Mouse (Mus musculus) limb, embryonic 11.5 days (tissue): ENCODE measurements around the gene Dnmt3l. TPM values are rescaled to one million over a fixed set of nuclear protein-coding genes. Genes with fewer than 3 reads are reported as not detected.
A peak's percentile ranks its signal among the peaks of the same experiment; 100 is the strongest.

Source experiments
- ATAC-seq: fragments of 200-750 bp; cut with Nextera tagmentation; 2 replicates; pipeline ENCODE4 v1.8.0; 2017; ENCODE audit warnings: low read depth; ENCODE audit not compliant: insufficient number of reproducible peaks, low FRiP score, low TSS enrichment
- DNase-seq: peaks from one replicate; pipeline ENCODE4 v3.0.0-alpha.2; 2015; ENCODE audit warnings: low spot score
- H3K27ac ChIP-seq: fragments of 300-500 bp; sonication (generic); replicated peaks from 2 replicates; pipeline ENCODE4 v1.5.1; 2014; ENCODE audit warnings: low read depth, mild to moderate bottlenecking, low read length
- H3K27me3 ChIP-seq: fragments of 300-500 bp; sonication (generic); 2 replicates; pipeline ENCODE4 v1.6.1; 2014; ENCODE audit warnings: mild to moderate bottlenecking, low read length, mixed read lengths; ENCODE audit not compliant: control insufficient read depth, insufficient read depth
- H3K36me3 ChIP-seq: fragments of 300-500 bp; sonication (generic); 2 replicates; pipeline ENCODE4 v1.6.1; 2014; ENCODE audit warnings: mild to moderate bottlenecking, low read length, moderate library complexity, mixed read lengths; ENCODE audit not compliant: control insufficient read depth, insufficient read depth
- H3K4me1 ChIP-seq: fragments of 300-500 bp; sonication (generic); 2 replicates; pipeline ENCODE4 v1.6.1; 2014; ENCODE audit warnings: low read length, mixed read lengths; ENCODE audit not compliant: control insufficient read depth, insufficient read depth
- H3K4me2 ChIP-seq: fragments of 300-500 bp; sonication (generic); 2 replicates; pipeline ENCODE4 v1.6.1; 2014; ENCODE audit warnings: low read depth, mild to moderate bottlenecking, moderate library complexity; ENCODE audit not compliant: severe bottlenecking
- H3K4me3 ChIP-seq: fragments of 300-500 bp; sonication (generic); 2 replicates; pipeline ENCODE4 v1.5.1; 2014; ENCODE audit warnings: low read depth, low read length
- H3K9ac ChIP-seq: fragments of 300-500 bp; sonication (generic); 2 replicates; pipeline ENCODE4 v1.6.1; 2014; ENCODE audit warnings: mild to moderate bottlenecking, low read length
- H3K9me3 ChIP-seq: fragments of 300-500 bp; sonication (generic); 2 replicates; pipeline ENCODE4 v1.6.1; 2016; ENCODE audit warnings: low read length; ENCODE audit not compliant: control insufficient read depth
- WGBS: fragments of 180-500 bp; shearing (Covaris S2); extraction: QIAGEN DNeasy Blood & Tissue Kit; methylation state at CpG from one replicate; pipeline ENCODE4 v1.1.7; 2014; 5-methylcytosine and 5-hydroxymethylcytosine counted together
- polyA plus RNA-seq: library from polyadenylated mRNA; unstranded; fragments of >200 nt; fragmentation: Nextera tagmentation; extraction: Ambion mirVana; gene quantifications from 2 replicates; pipeline ENCODE4 v1.2.1, GENCODE M21; 2014

Gene Dnmt3l
- 0.11 TPM in 1 of 2 replicates, not detected in the other for polyA plus RNA-seq

DNA sequence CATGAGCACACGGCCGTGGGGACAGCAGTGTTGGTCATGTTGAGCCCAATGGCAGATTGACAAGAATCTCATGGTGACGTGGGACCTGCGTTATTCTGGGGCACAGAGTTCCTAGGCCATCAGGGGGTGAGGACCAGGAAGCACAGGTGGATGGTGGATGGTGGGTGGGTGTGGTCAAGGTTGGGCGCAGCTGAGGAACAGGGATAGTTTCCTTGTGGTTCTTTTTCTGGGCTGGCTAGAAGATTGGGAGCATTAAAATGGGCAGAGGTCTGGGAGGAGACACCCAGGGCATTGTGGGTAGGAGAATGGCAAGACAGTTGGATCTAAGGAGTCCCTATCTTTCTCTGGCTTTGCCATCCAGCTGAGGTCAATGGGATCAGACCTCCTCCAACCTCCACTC lies at the start of gene Dnmt3l:
Gene Dnmt3l, plus strand, starts transcription at position 301 of the 400 bp plus-strand sequence.
- no peaks in the 10 kb centered on the region for H3K36me3 ChIP-seq
- 95% methylated on average over 5 of the region's 5 CpGs for WGBS
- 0 out of 2 replicates have a peak, but pooled peaks cover 2% of the 10 kb centered on the region for H3K4me1 ChIP-seq
- H3K4me2 ChIP-seq = no peak within 1 kb of the TSS
- H3K27me3 ChIP-seq = no peaks in the 10 kb centered on the region
- H3K27ac ChIP-seq = no peak within 1 kb of the TSS
- no peak within 1 kb of the TSS for H3K9ac ChIP-seq
- no peak for DNase-seq
- H3K9me3 ChIP-seq = no peaks in the 10 kb centered on the region
- no peak within 1 kb of the TSS for H3K4me3 ChIP-seq
- ATAC-seq = no peak

DNA sequence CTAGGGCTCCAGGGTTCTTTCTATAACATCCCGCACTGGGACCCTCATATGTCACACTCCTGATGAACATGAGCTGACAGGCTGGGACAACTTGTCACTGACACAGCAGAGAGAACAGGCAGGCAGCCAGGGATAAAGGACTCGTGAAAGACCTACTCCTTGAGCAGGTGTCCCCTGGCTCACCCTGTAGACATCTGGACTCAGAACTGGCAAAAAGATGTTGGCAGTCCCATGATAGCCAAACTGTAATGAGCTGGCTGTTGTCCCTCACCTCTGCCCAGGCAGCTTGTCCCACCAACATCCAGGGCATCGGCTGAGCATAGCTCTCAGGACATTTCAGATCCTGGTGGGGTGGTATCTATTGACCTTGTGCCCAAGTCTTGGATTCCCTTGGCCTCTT lies 46.1 kb upstream of the Dnmt3l start:
- no peak overlapping the region for H3K4me2 ChIP-seq
- no peak overlapping the region for H3K27ac ChIP-seq
- H3K27me3 ChIP-seq = no peaks in the 10 kb centered on the region
- 93% methylated on average over 3 of the region's 3 CpGs for WGBS
- no peak overlapping the region for H3K4me3 ChIP-seq
- no peak for DNase-seq
- no peaks in the 10 kb centered on the region for H3K9me3 ChIP-seq
- peaks cover 53% of the 10 kb centered on the region for H3K36me3 ChIP-seq
- no peak overlapping the region for H3K9ac ChIP-seq
- no peak for ATAC-seq
- no peaks in the 10 kb centered on the region for H3K4me1 ChIP-seq

DNA sequence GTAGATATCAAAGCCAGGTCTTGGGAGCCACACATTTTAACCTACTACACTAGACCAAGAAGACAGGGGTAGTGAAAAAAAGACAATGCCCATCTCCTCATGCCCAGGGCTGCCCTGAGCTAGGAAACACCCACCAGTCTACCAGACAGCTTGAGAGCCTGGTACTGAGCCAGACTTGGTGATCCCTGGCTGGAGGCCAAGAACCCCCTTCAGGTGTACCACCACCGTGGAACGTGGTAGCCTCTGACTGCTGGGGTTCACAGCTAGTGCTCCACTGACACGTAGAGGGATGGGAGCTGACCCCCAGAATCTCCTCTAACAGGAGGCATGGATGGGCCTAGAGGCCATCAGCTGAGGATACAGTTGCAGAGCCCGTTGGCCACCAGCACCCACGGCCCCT lies 41.5 kb upstream of the Dnmt3l start:
- Histone ChIP-seq H3K4me2 (no peak overlapping the region), H3K36me3 (peaks cover 44% of the 10 kb centered on the region), H3K27me3 (no peaks in the 10 kb centered on the region), H3K9ac (no peak overlapping the region), H3K9me3 (no peaks in the 10 kb centered on the region), H3K4me3 (no peak overlapping the region), H3K4me1 (no peaks in the 10 kb centered on the region), H3K27ac (no peak overlapping the region)
- ATAC-seq (no peak), DNase-seq (no peak)
- WGBS = 96% methylated on average over 5 of the region's 5 CpGs

DNA sequence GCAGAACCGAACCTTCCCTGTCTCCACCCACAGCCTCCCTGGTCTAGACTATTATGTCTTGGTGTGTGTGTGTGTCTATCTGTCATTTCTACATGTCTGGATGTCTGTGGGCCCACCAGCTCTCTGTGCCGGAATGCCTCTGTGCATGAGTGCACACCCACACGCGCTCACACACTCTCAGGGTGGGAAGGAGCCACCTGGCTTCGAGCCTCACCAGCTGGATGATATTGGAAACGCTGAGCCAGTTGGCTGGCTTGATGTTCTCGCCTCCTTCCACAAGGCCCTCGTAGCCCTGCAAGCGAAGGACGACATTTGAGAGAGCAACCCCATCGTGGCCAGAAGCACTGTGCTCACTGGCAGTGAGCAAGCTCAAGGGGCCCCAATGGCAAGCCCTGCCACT lies 40.0 kb upstream of the Dnmt3l start:
- WGBS = 89% methylated on average over 11 of the region's 11 CpGs
- ATAC-seq = no peak
- Histone ChIP-seq H3K4me2 (no peak overlapping the region), H3K4me1 (peaks cover 4% of the 10 kb centered on the region), H3K4me3 (no peak overlapping the region), H3K36me3 (peaks cover 38% of the 10 kb centered on the region), H3K9ac (no peak overlapping the region), H3K27ac (no peak overlapping the region), H3K9me3 (no peaks in the 10 kb centered on the region), H3K27me3 (no peaks in the 10 kb centered on the region)
- DNase-seq = no peak

DNA sequence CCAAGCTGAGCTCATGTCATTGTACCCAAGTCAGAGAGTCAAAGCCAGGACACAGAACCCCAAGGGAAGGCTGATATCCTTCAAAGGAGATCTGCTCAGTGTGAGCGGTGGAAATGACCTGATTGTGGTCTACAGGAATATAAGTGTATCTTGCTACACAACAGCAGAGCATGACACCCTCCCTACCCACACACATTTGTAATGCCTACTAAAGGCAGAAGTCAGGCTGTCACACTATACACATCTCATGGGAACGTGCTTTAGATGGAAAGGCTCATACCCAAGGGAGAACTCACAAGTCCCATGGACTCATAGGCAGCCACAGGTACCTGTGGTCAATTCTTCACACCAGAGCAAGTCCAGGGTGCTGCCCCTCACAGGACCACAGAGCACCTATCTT lies 39.4 kb upstream of the Dnmt3l start:
- Histone ChIP-seq H3K4me1 (peaks cover 10% of the 10 kb centered on the region), H3K9ac (no peak overlapping the region), H3K27ac (no peak overlapping the region), H3K36me3 (peaks cover 38% of the 10 kb centered on the region), H3K9me3 (no peaks in the 10 kb centered on the region), H3K27me3 (no peaks in the 10 kb centered on the region), H3K4me2 (no peak overlapping the region), H3K4me3 (no peak overlapping the region)
- ATAC-seq (no peak), DNase-seq (no peak)
- 92% methylated on average over 2 of the region's 2 CpGs for WGBS

DNA sequence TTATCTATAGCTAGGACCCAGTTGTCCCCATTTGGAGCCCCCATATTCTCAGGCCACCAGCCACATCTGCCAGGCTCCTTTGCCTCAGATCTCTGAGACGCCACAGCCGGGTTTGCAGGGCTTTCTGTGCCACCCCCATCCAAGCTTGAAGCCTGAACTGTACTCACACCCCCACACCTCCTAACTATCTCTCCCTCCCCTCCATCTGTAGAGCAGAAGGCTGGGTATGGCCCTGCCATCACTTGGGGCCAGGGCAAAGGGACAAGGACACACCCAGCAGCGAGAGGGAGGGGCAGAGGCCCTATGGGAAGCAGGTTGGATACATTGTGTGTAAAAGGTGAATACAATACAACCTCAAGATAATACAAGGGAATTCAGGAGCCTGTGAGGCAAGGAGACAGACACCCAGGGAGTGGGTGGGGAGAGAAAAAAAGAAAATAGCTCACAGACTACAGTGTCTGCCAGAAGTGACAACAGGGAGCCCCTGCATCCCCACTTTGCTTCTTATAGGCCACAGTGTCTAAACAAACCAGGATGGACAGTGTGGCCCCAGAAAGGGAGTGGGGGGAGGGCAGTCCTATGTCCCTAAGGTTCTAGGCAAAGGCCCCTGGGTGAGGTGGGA lies 37.2 kb upstream of the Dnmt3l start:
- Histone ChIP-seq H3K4me3 (no peak overlapping the region), H3K36me3 (peaks cover 25% of the 10 kb centered on the region), H3K4me2 (no peak overlapping the region), H3K9ac (no peak overlapping the region), H3K4me1 (peaks cover 26% of the 10 kb centered on the region), H3K27me3 (no peaks in the 10 kb centered on the region), H3K27ac (no peak overlapping the region), H3K9me3 (no peaks in the 10 kb centered on the region)
- DNase-seq = no peak
- WGBS = 84% methylated on average over 3 of the region's 3 CpGs
- no peak for ATAC-seq

DNA sequence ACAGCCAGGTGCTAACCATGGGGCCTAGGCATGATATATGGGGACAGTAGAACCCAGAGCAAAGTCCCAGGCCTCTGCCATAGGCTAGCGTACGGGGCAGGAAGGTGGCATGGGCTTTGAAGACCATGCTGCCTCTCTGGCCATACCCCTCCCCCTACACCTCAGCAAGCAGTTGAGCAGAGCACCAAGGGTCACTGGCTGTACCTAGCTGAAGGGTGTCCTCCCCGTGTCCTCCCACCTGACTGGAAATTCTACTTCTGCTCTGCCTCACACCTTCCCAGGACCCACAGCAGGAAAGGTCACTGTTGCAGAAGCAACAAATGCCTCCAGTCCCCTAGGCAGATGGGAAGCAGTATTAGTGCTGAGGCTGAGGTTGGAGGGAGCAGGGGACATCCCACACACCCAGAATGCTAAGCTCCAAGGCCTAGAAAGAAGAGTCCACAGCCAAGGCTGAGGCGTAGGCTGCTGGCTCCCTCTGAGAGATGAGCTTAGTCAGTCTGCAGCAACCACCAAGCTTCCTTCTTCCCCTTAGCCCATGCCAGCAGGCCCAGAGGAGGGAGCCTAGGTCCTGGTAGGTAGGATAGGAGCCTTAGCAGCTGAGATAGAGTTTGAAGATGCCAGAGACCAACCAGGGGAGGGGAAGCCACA lies 35.8 kb upstream of the Dnmt3l start:
- Histone ChIP-seq H3K9me3 (no peaks in the 10 kb centered on the region), H3K27ac (no peak overlapping the region), H3K9ac (no peak overlapping the region), H3K4me3 (no peak overlapping the region), H3K27me3 (no peaks in the 10 kb centered on the region), H3K36me3 (peaks cover 12% of the 10 kb centered on the region; the same call in 1 of the 2 replicates), H3K4me1 (peaks cover 26% of the 10 kb centered on the region), H3K4me2 (no peak overlapping the region)
- no peak for DNase-seq
- WGBS = 87% methylated on average over 4 of the region's 4 CpGs
- ATAC-seq = no peak

DNA sequence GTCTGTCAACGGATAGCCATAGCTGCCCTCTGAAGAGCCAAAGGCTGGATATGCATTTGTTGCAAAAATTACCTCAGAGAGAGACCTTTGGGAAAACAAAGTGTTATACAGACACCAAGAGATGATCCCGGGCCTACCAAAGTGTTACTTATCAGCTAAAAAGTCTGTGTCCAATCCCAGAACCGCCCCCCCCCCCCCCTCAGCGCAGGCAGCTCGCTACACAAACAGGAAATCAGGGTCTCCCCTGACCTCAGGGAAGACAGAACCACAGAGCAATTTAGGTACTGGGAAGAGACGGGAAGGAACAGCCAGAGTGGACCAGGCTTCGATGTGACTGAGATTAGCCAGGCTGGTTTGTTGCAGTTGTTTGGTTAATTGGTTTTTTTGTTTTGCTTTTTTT lies 34.5 kb upstream of the Dnmt3l start:
- Histone ChIP-seq H3K9me3 (no peaks in the 10 kb centered on the region), H3K27me3 (no peaks in the 10 kb centered on the region), H3K4me3 (no peak overlapping the region), H3K4me2 (peak overlapping the region; percentile 87; the same call in 1 of the 2 replicates), H3K4me1 (peaks cover 26% of the 10 kb centered on the region), H3K36me3 (peaks cover 6% of the 10 kb centered on the region; the same call in 1 of the 2 replicates), H3K9ac (no peak overlapping the region; the same call in 1 of the 2 replicates), H3K27ac (no peak overlapping the region)
- no peak for DNase-seq
- WGBS = 32% methylated on average over 7 of the region's 7 CpGs
- no peak for ATAC-seq
